Mouse (Mus musculus): Measurements from ENCODE around the gene Rin3. TPM values are rescaled to one million over a fixed set of nuclear protein-coding genes. Genes with fewer than 3 reads are reported as not detected.
A peak's percentile ranks its signal among the peaks of the same experiment; 100 is the strongest.

The Rin3 gene
- polyA plus RNA-seq, 1 experiment from 2014 or later, result 3.5 TPM

GRCm38 (mm10) chr12:102438983-102439631, 156.3 kb downstream of the Rin3 start:
- Histone ChIP-seq H3K4me1 (ENCODE audit: control insufficient read depth, insufficient read depth, low read length) (peaks cover 3% of the 10 kb centered on the region; the same call in 1 of the 2 replicates), H3K9ac (replicated peaks; ENCODE audit: low read length) (peak overlapping the region; percentile 66), H3K36me3 (replicated peaks; ENCODE audit: control insufficient read depth, insufficient read depth, low read depth, low read length) (no peaks in the 10 kb centered on the region), H3K27ac (replicated peaks; ENCODE audit: low read depth, low read length) (no peak overlapping the region), H3K9me3 (replicated peaks; ENCODE audit: control insufficient read depth, low read length) (no peaks in the 10 kb centered on the region), H3K4me3 (ENCODE audit: low read depth, low read length) (peak overlapping the region; percentile 39), H3K27me3 (ENCODE audit: control insufficient read depth, insufficient read depth, low read length) (no peaks in the 10 kb centered on the region), H3K4me2 (ENCODE audit: low read depth, low read length) (peak overlapping the region; percentile 47)
- peak; percentile 11; the same call in 1 of the 2 replicates for ATAC-seq (replicated peaks; ENCODE audit: insufficient number of reproducible peaks, low FRiP score, low TSS enrichment, low read depth)
- 3% methylated on average over 20 of the region's 20 CpGs for WGBS
- peak; percentile 14 for DNase-seq (ENCODE audit: low spot score)

- no peaks in the 10 kb centered on the region for H3K36me3 ChIP-seq (replicated peaks; ENCODE audit: control insufficient read depth, insufficient read depth, low read depth, low read length)
- H3K27me3 ChIP-seq (ENCODE audit: control insufficient read depth, insufficient read depth, low read length), result no peaks in the 10 kb centered on the region
- DNase-seq (ENCODE audit: low spot score) (peak; percentile 98), ATAC-seq (replicated peaks; ENCODE audit: insufficient number of reproducible peaks, low FRiP score, low TSS enrichment, low read depth) (peak; percentile 100)
- peak within 1 kb of the TSS; percentile 39 for H3K4me3 ChIP-seq (ENCODE audit: low read depth, low read length)
- no peak within 1 kb of the TSS for H3K27ac ChIP-seq (replicated peaks; ENCODE audit: low read depth, low read length)
- peak within 1 kb of the TSS; percentile 47 for H3K4me2 ChIP-seq (ENCODE audit: low read depth, low read length)
- WGBS, result under 1% methylated on average over 28 of the region's 28 CpGs
- H3K4me1 ChIP-seq (ENCODE audit: control insufficient read depth, insufficient read depth, low read length), result peaks cover 3% of the 10 kb centered on the region; the same call in 1 of the 2 replicates
- H3K9ac ChIP-seq (replicated peaks; ENCODE audit: low read length), result peak within 1 kb of the TSS; percentile 66
- H3K9me3 ChIP-seq (replicated peaks; ENCODE audit: control insufficient read depth, low read length), result no peaks in the 10 kb centered on the region
Observed at GRCm38 (mm10) chr12:102439632-102440023, 156.8 kb downstream of the Rin3 start, which contains the start of gene Lgmn. TSS of gene Lgmn (minus strand) at chr12:102439813.

Other genes starting within 250 kb of the Rin3 start
- 0.04 and 0.24 TPM in 2 replicates for gene Slc24a4, start 154.3 kb upstream of the Rin3 start, polyA plus RNA-seq (2014; fragmentation: Nextera tagmentation; extraction: Ambion mirVana)
- gene Lgmn, start 156.8 kb downstream of the Rin3 start, polyA plus RNA-seq (2014; fragmentation: Nextera tagmentation; extraction: Ambion mirVana), result 61.5 and 65.5 TPM in 2 replicates
- gene Golga5, start 186.1 kb downstream of the Rin3 start, polyA plus RNA-seq (2014; fragmentation: Nextera tagmentation; extraction: Ambion mirVana), result 35.1 and 38.3 TPM in 2 replicates